Mouse (Mus musculus) thymus, adult 2 months (tissue): ENCODE data around the gene Fbxl18. TPM values are rescaled to one million over a fixed set of nuclear protein-coding genes. Genes with fewer than 3 reads are reported as not detected.

Experiments
- DNase-seq: peaks from one replicate; pipeline ENCODE4 v3.0.0; 2021
- H3K27ac ChIP-seq: fragments of 200-500 bp; 2 replicates; pipeline ENCODE4 v1.5.1; 2012; ENCODE audit warnings: low read length, control low read depth; ENCODE audit not compliant: control insufficient read depth, insufficient read depth
- H3K27me3 ChIP-seq: fragments of 200-500 bp; 2 replicates; pipeline ENCODE4 v1.6.1; 2012; ENCODE audit warnings: mild to moderate bottlenecking, low read length, moderate library complexity, mixed read lengths; ENCODE audit not compliant: control insufficient read depth, insufficient read depth
- H3K36me3 ChIP-seq: fragments of 200-500 bp; 2 replicates; pipeline ENCODE4 v1.6.1; 2012; ENCODE audit warnings: mild to moderate bottlenecking, low read length, moderate library complexity; ENCODE audit not compliant: control insufficient read depth, insufficient read depth
- H3K4me1 ChIP-seq: fragments of 200-500 bp; replicated peaks from 2 replicates; pipeline ENCODE4 v1.6.1; 2012; ENCODE audit warnings: low read length; ENCODE audit not compliant: control insufficient read depth, insufficient read depth
- H3K4me3 ChIP-seq: fragments of 200-500 bp; 2 replicates; pipeline ENCODE4 v1.5.1; 2012; ENCODE audit warnings: mild to moderate bottlenecking, low read length, control low read depth, moderate library complexity; ENCODE audit not compliant: control insufficient read depth, insufficient read depth
- CTCF ChIP-seq: fragments of 200-500 bp; IDR thresholded peaks from 2 replicates; pipeline ENCODE4 v1.5.1; 2012; ENCODE audit warnings: mild to moderate bottlenecking, control low read depth, low read length, moderate library complexity, borderline replicate concordance; ENCODE audit not compliant: control insufficient read depth, poor library complexity, insufficient read depth; ENCODE audit errors: extremely low read depth
- POLR2A ChIP-seq: fragments of 200-500 bp; IDR thresholded peaks from 2 replicates; pipeline ENCODE4 v1.6.1; 2012; ENCODE audit warnings: mild to moderate bottlenecking, low read length, control low read depth, moderate library complexity; ENCODE audit not compliant: control insufficient read depth, poor library complexity, insufficient read depth; ENCODE audit errors: extremely low read depth
- WGBS: fragments of 180-500 bp; shearing (Covaris S2); methylation state at CpG from one replicate; pipeline ENCODE4 v1.1.7; 2018; 5-methylcytosine and 5-hydroxymethylcytosine counted together
- polyA plus RNA-seq: library from polyadenylated mRNA; depleted of rRNA; stranded (reverse); fragments of >200 nt; gene quantifications from 2 replicates; pipeline ENCODE4 v1.2.3, GENCODE M21; 2012

Fbxl18 gene
- polyA plus RNA-seq, 1 experiment: 25.8 TPM

- Histone ChIP-seq H3K4me1 (peaks cover 42% of the 10 kb centered on the region), H3K27me3 (no peaks in the 10 kb centered on the region), H3K27ac (peak overlapping the region; percentile 63), H3K36me3 (no peaks in the 10 kb centered on the region), H3K4me3 (no peak overlapping the region)
- no peak for TF ChIP-seq POLR2A
- 0 out of 2 replicates have a peak, but pooled peaks have one; percentile 9 for TF ChIP-seq CTCF
- peak; percentile 37 for DNase-seq
- 9% methylated on average over 13 of the region's 13 CpGs for WGBS
Observed at GRCm38 (mm10) chr5:142926204-142926939, 31.2 kb upstream of the Fbxl18 start.

GRCm38 (mm10) chr5:142924336-142924959 lies 29.2 kb upstream of the Fbxl18 start:
- no peak for DNase-seq
- Histone ChIP-seq H3K27me3 (no peaks in the 10 kb centered on the region), H3K4me3 (no peak overlapping the region), H3K36me3 (no peaks in the 10 kb centered on the region), H3K27ac (no peak overlapping the region), H3K4me1 (peaks cover 54% of the 10 kb centered on the region)
- no peak for TF ChIP-seq POLR2A
- no peak for TF ChIP-seq CTCF
- WGBS: 91% methylated on average over 12 of the region's 12 CpGs

- WGBS: 82% methylated on average over 3 of the region's 3 CpGs
- no peaks in the 10 kb centered on the region for H3K36me3 ChIP-seq
- H3K4me1 ChIP-seq: peaks cover 49% of the 10 kb centered on the region
- H3K4me3 ChIP-seq: no peak overlapping the region
- TF ChIP-seq POLR2A: no peak
- H3K27ac ChIP-seq: no peak overlapping the region
- H3K27me3 ChIP-seq: no peaks in the 10 kb centered on the region
- no peak for DNase-seq
Observed at GRCm38 (mm10) chr5:142923781-142924180, 28.6 kb upstream of the Fbxl18 start.

- no peaks in the 10 kb centered on the region for H3K27me3 ChIP-seq
- DNase-seq: no peak
- 77% methylated on average over 5 of the region's 5 CpGs for WGBS
- peaks cover 40% of the 10 kb centered on the region for H3K4me1 ChIP-seq
- TF ChIP-seq CTCF (no peak), POLR2A (no peak)
- no peaks in the 10 kb centered on the region for H3K36me3 ChIP-seq
- H3K4me3 ChIP-seq: no peak overlapping the region
- no peak overlapping the region for H3K27ac ChIP-seq
Observed at GRCm38 (mm10) chr5:142922251-142922650, 27.0 kb upstream of the Fbxl18 start.

- no peaks in the 10 kb centered on the region for H3K36me3 ChIP-seq
- H3K27me3 ChIP-seq: no peaks in the 10 kb centered on the region
- DNase-seq: no peak
- H3K4me3 ChIP-seq: no peak overlapping the region
- WGBS: 62% methylated on average over 6 of the region's 6 CpGs
- H3K27ac ChIP-seq: peak overlapping the region; percentile 75
- TF ChIP-seq POLR2A (no peak), CTCF (no peak)
- H3K4me1 ChIP-seq: peaks cover 38% of the 10 kb centered on the region
Observed at GRCm38 (mm10) chr5:142921074-142921459, 25.8 kb upstream of the Fbxl18 start.

GRCm38 (mm10) chr5:142920311-142921073 lies 25.3 kb upstream of the Fbxl18 start:
- TF ChIP-seq CTCF: peak; percentile 48; the same call in 1 of the 2 replicates
- no peak for TF ChIP-seq POLR2A
- Histone ChIP-seq H3K4me1 (peaks cover 32% of the 10 kb centered on the region), H3K27me3 (no peaks in the 10 kb centered on the region), H3K27ac (peak overlapping the region; percentile 75), H3K36me3 (no peaks in the 10 kb centered on the region), H3K4me3 (no peak overlapping the region)
- WGBS: 21% methylated on average over 8 of the region's 8 CpGs
- DNase-seq: peak; percentile 87
